Mouse (Mus musculus) embryonic stem cell, embryonic (primary cell): ENCODE measurements around the gene C1qc.

ENCODE experiments used
- CTCF ChIA-PET, 4 experiments: fragments of 300-600 bp in 2 of 4; fragments of 350-600 bp in 2 of 4; sonication (Branson Sonifier 250); formaldehyde crosslinking; loops; one replicate each; lab custom pipeline; 2022; ENCODE audit warnings: inconsistent platforms in 2 of 4; lab: Charles Lee
- POLR2A ChIA-PET, 4 experiments: fragments of 300-600 bp in 2 of 4; fragments of 350-600 bp in 2 of 4; sonication (Branson Sonifier 250); formaldehyde crosslinking; loops; one replicate each; lab custom pipeline; 2022; ENCODE audit warnings: antibody characterized with exemption in 4 of 4, inconsistent platforms in 1 of 4; lab: Charles Lee

Gene C1qc

GRCm38 (mm10) chr4:136907033-136907432, 14.2 kb upstream of the C1qc start:
- ChIA-PET POLR2A (interaction anchor here in 2 of 4 experiments (0.6 to 5.1 kb wide), 9 partner anchors 9 to 301 kb away, joined by 3 to 19 read pairs (median 3); partner anchors contain the start of gene C1qa (in 1 of the 2)), CTCF (interaction anchor here (0.5 to 3.5 kb wide), 38 partner anchors 9 to 381 kb away, joined by 3 to 28 read pairs (median 4); partner anchors contain the start of genes C1qa (in 1 of the 4) and C1qc (in 1 of the 4))

DNA sequence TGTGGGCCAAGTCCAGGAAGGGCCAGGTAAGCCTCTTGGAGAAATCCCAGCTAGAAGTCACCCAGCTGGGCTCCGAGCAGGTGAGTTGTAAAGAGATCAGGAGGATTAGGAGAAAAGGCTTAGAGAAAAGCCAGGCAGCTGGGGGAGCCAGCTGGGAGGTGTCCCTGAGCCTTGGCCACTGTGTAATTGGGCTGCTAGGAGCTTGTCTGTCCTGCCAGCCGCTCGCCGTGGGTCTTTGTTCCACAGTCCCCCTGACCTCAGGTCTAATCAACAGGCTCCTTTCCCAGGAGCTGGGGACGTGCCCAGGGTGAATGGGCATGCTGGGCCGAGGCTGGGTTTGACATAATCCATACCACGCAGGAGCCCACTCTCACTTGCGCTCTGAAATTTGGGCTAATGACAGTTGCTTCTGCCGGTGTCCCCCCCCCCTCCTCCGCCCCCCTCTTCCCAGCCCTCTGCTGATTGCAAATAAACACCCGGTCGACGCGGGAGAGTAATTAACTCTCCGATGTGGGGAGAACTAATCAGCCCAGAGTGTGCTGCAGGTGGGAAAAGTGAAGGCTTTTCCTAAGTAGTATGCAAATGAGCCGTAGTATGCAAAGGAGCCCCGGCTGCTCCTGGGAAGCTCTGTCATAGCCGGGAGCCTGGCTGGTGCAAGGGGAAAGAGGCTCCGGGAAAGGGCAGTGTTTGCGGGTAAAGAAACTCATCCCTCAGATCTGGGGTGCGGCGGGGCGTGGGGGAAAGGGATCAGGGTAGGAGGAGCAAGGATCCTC, 12.1 kb upstream of the C1qc start:
- CTCF ChIA-PET: interaction anchor here (0.5 to 3.5 kb wide), 30 partner anchors 9 to 759 kb away, joined by 3 to 28 read pairs (median 4); no protein-coding TSS in a partner anchor
- POLR2A ChIA-PET: interaction anchor here in 2 of 4 experiments (0.6 to 5.1 kb wide), 8 partner anchors 10 to 536 kb away, joined by 3 to 19 read pairs (median 4); partner anchors contain the start of gene Zbtb40 (in 1 of the 2)

- ChIA-PET CTCF (interaction anchor here (0.9 to 1.9 kb wide), 11 partner anchors 8 to 247 kb away, joined by 3 to 11 read pairs (median 4); no protein-coding TSS in a partner anchor), POLR2A (interaction anchor here in 2 of 4 experiments (0.9 to 1.7 kb wide), 7 partner anchors 17 to 165 kb away, joined by 3 to 7 read pairs (median 4); partner anchors contain the start of gene Zbtb40 (in 1 of the 2))
Measured at GRCm38 (mm10) chr4:136899154-136899553, 6.3 kb upstream of the C1qc start.

GRCm38 (mm10) chr4:136898637-136899036, 5.8 kb upstream of the C1qc start, which contains the start of gene C1qa:
Gene C1qa, minus strand, starts transcription at chr4:136898803.
- POLR2A ChIA-PET: interaction anchor here in 1 of 4 experiments (1.1 to 1.7 kb wide), 2 partner anchors 9 to 17 kb away, joined by 3 to 4 read pairs; no protein-coding TSS in a partner anchor
- CTCF ChIA-PET: interaction anchor here (0.5 to 1.9 kb wide), 8 partner anchors 9 to 465 kb away, joined by 3 to 11 read pairs (median 4); no protein-coding TSS in a partner anchor

DNA sequence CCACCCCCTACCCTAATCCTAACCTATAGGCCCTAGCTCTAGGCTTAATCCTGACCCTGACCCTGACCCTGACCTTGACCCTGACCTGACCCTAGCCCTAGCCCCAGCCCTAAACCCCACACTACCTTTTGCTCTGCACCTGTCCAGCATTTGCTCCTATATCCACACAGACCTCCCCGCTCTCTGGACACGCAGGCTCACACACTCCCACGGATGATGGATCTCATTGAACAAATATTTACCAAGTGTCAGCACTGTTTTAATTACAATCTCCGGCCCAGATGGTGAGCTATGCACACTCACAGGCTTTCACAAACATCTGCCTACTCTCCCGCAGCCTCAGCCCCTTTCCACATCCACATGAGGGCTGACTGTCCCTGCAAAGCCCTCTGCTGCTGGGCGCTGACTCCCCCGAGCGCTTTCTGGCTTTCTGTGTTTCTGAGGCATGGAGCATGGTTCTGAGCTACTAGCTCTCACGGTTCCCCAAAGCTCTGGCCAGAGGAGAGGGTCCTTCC, 5.3 kb upstream of the C1qc start:
- CTCF ChIA-PET: interaction anchor here in 3 of 4 experiments (0.7 to 1.9 kb wide), 6 partner anchors 9 to 232 kb away, joined by 3 to 11 read pairs (median 4); no protein-coding TSS in a partner anchor

GRCm38 (mm10) chr4:136896461-136896860, 3.6 kb upstream of the C1qc start:
- ChIA-PET POLR2A (no interaction called here), CTCF (interaction anchor here (0.6 to 3.0 kb wide), 6 partner anchors 85 to 533 kb away, joined by 3 to 32 read pairs (median 3); no protein-coding TSS in a partner anchor)

More for the DNA sequence above, 5.3 kb upstream of the C1qc start:
- POLR2A ChIA-PET: interaction anchor here in 1 of 4 experiments (1.1 to 1.2 kb wide), 2 partner anchors 9 to 178 kb away, joined by 3 read pairs; no protein-coding TSS in a partner anchor

DNA sequence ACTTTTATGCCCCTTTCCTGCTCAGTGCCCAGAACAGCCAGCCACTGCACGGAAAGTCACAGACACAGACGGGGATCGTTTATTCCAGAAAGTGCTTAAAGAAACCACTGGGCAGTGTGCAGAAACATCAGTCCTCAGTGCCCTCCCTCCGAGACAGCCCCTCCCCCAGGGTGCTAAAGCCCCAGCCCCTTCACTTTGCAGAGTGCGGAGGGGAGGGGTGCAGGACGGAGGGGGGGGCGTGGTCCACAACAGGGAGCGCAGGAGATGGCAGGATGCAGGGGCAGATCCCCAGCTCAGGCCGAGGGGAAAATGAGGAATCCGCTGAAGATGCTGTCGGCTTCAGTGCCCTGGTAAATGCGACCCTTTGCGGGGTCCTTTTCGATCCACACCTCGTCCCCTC, 3.0 kb upstream of the C1qc start:
- CTCF ChIA-PET: interaction anchor here (0.7 to 3.5 kb wide), 12 partner anchors 10 to 532 kb away, joined by 3 to 32 read pairs (median 4); no protein-coding TSS in a partner anchor
- POLR2A ChIA-PET: interaction anchor here in 2 of 4 experiments (1.0 to 1.4 kb wide), 4 partner anchors 9 to 383 kb away, joined by 3 to 4 read pairs (median 3); no protein-coding TSS in a partner anchor

- ChIA-PET CTCF (interaction anchor here (0.5 to 3.5 kb wide), 21 partner anchors 11 to 1554 kb away, joined by 3 to 32 read pairs (median 5); no protein-coding TSS in a partner anchor), POLR2A (interaction anchor here in 3 of 4 experiments (0.6 to 1.4 kb wide), 6 partner anchors 10 to 420 kb away, joined by 3 to 4 read pairs (median 3); no protein-coding TSS in a partner anchor)
Measured at GRCm38 (mm10) chr4:136894821-136895220, 2.0 kb upstream of the C1qc start.

GRCm38 (mm10) chr4:136893691-136894543, 1.1 kb upstream of the C1qc start:
- ChIA-PET CTCF (interaction anchor here (0.5 to 3.5 kb wide), 48 partner anchors 11 to 1423 kb away, joined by 3 to 32 read pairs (median 4); no protein-coding TSS in a partner anchor), POLR2A (interaction anchor here in 2 of 4 experiments (0.6 to 1.1 kb wide), 3 partner anchors 25 to 173 kb away, joined by 3 to 4 read pairs (median 3); no protein-coding TSS in a partner anchor)

- CTCF ChIA-PET: interaction anchor here in 1 of 4 experiments (0.7 kb wide), 1 partner anchor 36 kb away, joined by 3 read pairs; no protein-coding TSS in a partner anchor
- POLR2A ChIA-PET: no interaction called here
Measured at GRCm38 (mm10) chr4:136892371-136892770, 494 bp downstream of the C1qc start.

GRCm38 (mm10) chr4:136891115-136891514, 1.8 kb downstream of the C1qc start:
- ChIA-PET POLR2A (interaction anchor here in 2 of 4 experiments (0.6 to 1.1 kb wide), 4 partner anchors 23 to 517 kb away, joined by 3 to 8 read pairs (median 4); no protein-coding TSS in a partner anchor), CTCF (interaction anchor here in 1 of 4 experiments (0.6 kb wide), 1 partner anchor 200 kb away, joined by 6 read pairs; no protein-coding TSS in a partner anchor)

DNA sequence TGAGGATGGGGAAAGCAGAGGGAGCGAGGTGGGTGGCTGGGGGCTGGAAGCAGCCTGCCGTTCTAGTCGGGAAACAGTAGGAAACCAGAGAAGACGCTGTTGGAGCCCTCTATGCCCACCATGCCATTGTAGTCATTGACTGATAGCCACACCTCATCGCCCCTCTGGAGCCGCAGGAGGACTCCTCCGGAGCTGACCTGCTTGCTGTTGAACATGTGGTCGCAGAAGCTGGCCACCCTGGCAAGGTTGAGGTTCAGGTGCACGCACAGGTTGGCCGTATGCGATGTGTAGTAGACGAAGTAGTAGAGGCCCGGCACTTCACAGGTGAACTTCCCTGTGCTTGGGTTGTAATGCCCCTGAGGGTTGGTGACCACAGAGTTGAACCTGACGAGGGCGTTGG, 2.9 kb downstream of the C1qc start:
- POLR2A ChIA-PET: no interaction called here
- CTCF ChIA-PET: interaction anchor here in 3 of 4 experiments (0.6 to 1.5 kb wide), 3 partner anchors 12 to 241 kb away, joined by 3 read pairs; no protein-coding TSS in a partner anchor

DNA sequence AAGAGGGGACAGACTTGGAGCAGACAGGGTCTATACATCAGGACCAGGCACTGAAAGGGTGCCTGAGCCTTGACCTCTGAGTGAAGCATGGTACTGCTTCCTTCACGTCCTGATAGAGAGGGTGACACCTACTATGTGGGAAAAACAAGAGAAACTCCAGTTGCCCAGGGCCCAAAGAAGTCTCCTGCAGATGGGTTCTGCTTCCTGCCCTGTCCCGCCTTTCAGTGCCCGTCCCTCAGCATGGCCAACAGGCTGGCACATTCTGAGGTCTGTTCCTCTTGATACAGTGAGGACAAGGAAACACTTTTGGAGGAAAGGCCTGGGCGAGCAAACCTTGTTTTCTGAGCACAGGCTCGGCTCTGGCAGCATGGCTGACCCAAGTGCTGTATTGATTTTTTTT, 5.2 kb downstream of the C1qc start:
- ChIA-PET CTCF (interaction anchor here in 1 of 4 experiments (1.3 kb wide), 1 partner anchor 9 kb away, joined by 4 read pairs; no protein-coding TSS in a partner anchor), POLR2A (interaction anchor here in 1 of 4 experiments (0.6 kb wide), 1 partner anchor 282 kb away, joined by 3 read pairs; no protein-coding TSS in a partner anchor)

DNA sequence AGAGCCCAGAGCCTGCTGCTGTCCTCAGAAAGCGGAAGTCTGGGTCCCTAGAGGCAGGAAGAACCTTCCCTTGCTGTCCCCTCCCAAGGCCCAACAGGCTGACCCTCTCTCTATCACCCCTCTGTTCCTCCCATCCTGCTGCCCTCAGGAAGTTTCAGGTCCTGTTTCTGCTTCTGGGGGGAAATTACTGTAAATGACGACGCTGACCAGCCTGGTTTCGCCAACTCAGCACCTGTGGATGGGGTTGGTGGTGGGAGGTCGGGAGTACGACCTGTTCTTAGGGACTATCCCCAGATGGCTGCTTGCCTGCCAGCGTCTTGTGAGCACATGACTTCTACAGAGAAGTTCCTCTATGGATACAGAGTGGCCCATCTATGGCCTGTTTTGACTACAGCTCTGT, 6.8 kb downstream of the C1qc start, which contains the start of gene C1qb:
Gene C1qb, minus strand, starts transcription at position 87 of the 400 bp plus-strand sequence.
- ChIA-PET POLR2A (interaction anchor here in 1 of 4 experiments (0.9 to 1.1 kb wide), 3 partner anchors 8 to 111 kb away, joined by 3 to 4 read pairs (median 3); no protein-coding TSS in a partner anchor), CTCF (no interaction called here)

GRCm38 (mm10) chr4:136878601-136879000, 14.3 kb downstream of the C1qc start:
- CTCF ChIA-PET: interaction anchor here (0.5 to 2.0 kb wide), 65 partner anchors 8 to 707 kb away, joined by 3 to 20 read pairs (median 4); partner anchors contain the start of gene E2f2 (in 1 of the 4)
- POLR2A ChIA-PET: interaction anchor here (0.6 to 1.6 kb wide), 17 partner anchors 8 to 444 kb away, joined by 3 to 7 read pairs (median 4); partner anchors contain the start of genes 6030445D17Rik (in 1 of the 4) and Zbtb40 (in 1 of the 4)

DNA sequence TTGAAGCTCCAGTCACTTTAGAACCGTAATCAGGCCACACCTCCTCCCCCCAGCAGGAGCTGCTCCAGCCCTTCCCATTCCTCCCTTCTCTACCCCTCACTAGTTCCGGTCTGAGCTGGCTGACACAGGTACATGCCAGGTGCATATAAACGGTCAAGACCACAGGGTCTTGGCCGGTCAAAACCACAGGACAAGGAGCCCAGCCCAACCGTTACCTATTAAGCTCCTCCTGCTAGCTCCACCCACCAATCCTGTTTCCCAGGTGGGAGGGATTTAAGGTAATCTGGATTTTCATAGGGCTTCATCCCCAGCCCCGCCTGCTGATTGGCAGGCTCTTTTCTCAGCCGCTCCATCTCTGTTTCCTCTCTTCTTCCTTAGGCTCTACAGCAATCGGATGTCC, 14.7 kb downstream of the C1qc start:
- POLR2A ChIA-PET: interaction anchor here (0.6 to 1.6 kb wide), 19 partner anchors 9 to 443 kb away, joined by 3 to 7 read pairs (median 4); partner anchors contain the start of genes 6030445D17Rik (in 1 of the 4) and Zbtb40 (in 1 of the 4)
- CTCF ChIA-PET: interaction anchor here (0.5 to 2.0 kb wide), 68 partner anchors 9 to 706 kb away, joined by 3 to 20 read pairs (median 4); partner anchors contain the start of gene E2f2 (in 1 of the 4)
